Mouse (Mus musculus): Measurements from ENCODE around the gene Spred2. TPM values are rescaled to one million over a fixed set of nuclear protein-coding genes. Genes with fewer than 3 reads are reported as not detected.

The Spred2 gene
- 10 to 100 TPM; 12.3 to 14.3 TPM for total RNA-seq (2021)
- long read RNA-seq, experiment 1, partial matches to known transcripts = 0 of 1 reads
- long read RNA-seq, experiment 1, other reads (novel, unspliced or antisense) = 1 of 1 reads
- long read RNA-seq, experiment 2, partial matches to known transcripts = 1 of 4 reads
- long read RNA-seq, experiment 2, other reads (novel, unspliced or antisense) = 3 of 4 reads

DNA sequence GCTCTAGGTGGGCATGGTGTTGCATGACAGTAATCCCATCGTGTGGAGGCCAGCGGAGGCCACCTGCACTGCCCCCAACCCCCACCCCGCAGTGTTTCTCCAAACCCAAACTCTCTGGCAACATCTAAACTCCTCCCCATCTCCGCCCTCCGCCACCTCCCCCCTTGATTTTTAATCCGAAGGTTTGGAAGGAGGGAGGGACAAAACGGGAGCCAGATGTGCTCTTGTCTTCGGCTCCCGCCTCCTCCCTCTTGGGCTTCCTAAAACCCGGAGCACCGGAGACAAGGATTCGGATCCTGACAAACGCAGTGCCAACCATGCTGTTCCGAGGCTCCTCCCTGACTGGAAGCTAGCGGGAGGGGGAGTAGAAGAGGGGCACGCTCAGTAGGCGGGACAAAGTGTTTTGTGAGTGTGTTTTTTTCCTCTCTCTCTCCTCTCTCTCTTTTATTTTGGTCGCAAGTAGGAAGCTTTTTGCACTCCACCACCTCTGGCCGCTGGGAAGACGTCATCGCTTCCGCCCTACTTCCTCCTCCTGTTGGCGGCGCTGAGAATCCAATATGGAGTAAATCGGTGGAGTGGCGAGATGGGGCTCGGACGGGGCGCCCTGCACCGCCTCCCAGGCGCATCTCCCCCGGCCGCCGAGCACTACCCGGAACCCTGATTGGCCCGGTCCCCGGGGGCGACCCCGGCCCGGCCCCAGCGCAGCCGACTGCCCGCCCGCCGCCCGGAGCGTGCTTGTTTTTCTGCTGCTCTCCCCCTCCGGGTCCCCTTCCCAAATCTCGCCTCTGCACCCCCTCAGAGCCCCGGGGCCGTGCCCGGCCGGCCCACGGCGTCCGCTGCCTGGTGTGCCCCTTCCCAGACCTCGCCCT lies at the start of gene Spred2:
Gene Spred2, plus strand, starts transcription at position 488 of the 869 bp plus-strand sequence.
- intact Hi-C loops (cut with DNase I; ENCODE audit: low total_unique reads) = loop anchor here (5.0 kb wide), 1 partner anchor 113 kb away; no protein-coding TSS in a partner anchor
- peak; percentile 87 for DNase-seq

- no peak for DNase-seq
- intact Hi-C loops (cut with DNase I; ENCODE audit: low total_unique reads) = no loop called here
Measured at GRCm38 (mm10) chr11:19875551-19875950, 48.6 kb upstream of the Spred2 start.

- intact Hi-C loops (cut with DNase I; ENCODE audit: low total_unique reads) = no loop called here
Measured at GRCm38 (mm10) chr11:19875964-19876363, 48.2 kb upstream of the Spred2 start.

GRCm38 (mm10) chr11:19877239-19877915 lies 46.8 kb upstream of the Spred2 start:
- intact Hi-C loops (cut with DNase I; ENCODE audit: low total_unique reads) = no loop called here
- DNase-seq = no peak

More at GRCm38 (mm10) chr11:19875964-19876363, 48.2 kb upstream of the Spred2 start:
- DNase-seq = no peak

DNA sequence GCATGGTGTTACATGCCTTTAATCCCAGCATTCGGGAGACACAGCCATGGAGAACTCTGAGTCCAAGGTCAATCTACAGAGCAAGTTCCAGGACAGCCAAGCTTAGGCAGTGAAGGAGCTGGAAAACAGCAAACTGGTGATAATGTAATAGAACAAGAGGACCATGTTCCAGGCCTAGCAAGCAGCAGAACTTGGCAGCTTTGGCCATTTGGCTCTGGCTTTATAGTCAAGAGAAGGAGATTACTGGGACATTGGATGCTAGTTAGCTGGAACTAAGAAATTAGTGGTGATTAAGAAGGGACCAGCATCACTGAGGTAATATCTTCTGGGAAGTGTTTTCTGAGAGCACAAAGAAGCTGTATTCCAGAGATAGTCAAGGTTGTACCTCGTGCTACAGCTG lies 42.8 kb upstream of the Spred2 start:
- intact Hi-C loops (cut with DNase I; ENCODE audit: low total_unique reads) = no loop called here
- DNase-seq = no peak

DNA sequence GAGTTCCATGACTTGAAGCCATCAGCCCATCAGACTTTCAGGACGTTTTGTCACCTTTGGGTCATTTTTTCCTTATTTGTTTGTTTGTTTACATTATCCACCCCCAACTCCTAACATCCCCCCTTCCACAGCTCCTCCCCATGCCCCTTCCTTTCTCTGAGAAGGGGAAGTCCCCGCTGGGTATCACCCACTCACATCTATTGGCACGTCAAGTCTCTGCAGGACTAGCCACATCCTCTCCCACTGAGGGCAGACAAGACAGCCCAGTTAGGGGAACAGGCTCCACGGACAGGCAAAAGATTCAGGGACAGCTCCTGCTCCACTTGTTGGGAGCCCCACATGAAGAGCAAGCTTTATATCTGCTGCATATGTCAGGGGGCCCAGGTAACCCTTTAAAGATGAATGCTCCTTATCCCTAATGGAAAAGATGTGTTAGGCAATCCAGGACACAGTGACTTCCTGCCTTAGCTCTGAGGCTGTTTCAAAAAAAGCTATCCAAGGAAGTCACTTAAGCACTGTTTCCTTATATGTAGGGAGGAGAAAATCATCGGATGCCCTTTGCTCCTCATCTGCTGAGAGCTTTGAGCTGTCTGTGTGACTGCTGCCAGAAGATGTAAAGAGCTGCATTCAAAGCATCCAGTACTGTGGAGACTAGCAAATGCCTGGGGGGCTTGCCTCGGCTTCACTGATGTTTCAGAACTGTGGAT lies 33.3 kb upstream of the Spred2 start:
- DNase-seq = no peak
- intact Hi-C loops (cut with DNase I; ENCODE audit: low total_unique reads) = no loop called here

DNA sequence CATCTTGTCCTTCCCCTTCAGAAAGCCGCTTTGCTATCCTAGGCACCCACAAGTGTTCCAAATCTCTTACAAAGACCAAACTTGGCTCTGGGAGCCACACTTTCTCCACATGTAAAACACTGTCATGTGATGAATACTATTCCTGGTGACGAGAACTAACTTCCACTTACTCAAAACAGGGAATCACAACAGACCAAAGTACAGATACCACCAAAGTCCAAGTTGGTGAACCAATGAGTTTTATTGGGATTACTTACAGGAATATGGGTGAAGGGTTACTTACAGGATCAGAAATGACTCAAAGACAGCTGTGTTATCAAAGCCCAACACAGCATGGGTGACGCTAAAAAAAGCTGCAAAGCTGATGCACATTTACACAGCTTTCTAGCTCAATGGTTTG lies 30.9 kb upstream of the Spred2 start:
- no peak for DNase-seq
- intact Hi-C loops (cut with DNase I; ENCODE audit: low total_unique reads) = no loop called here

GRCm38 (mm10) chr11:19899621-19900020 lies 24.6 kb upstream of the Spred2 start:
- intact Hi-C loops (cut with DNase I; ENCODE audit: low total_unique reads) = no loop called here
- no peak for DNase-seq

DNA sequence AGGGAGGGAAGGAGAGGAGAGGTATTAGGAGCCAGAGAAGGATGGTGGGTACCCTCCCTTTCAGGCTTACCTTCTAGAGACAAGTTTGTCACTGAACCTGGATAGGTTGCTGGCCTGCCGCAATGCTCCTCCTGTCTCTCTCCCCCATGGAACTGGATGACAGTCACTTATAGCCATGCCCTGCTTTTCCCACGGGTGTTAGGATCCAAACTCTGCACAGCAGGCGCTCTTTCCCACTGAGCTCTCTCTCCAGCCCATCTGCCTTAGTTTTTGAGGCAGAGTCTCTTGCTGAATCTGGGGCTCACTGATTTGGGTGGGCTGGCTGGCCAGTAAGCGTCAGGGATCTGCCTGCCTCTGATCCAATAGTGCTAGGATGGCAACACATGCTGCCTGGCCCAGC lies 23.5 kb upstream of the Spred2 start:
- intact Hi-C loops (cut with DNase I; ENCODE audit: low total_unique reads) = no loop called here
- DNase-seq = no peak

DNA sequence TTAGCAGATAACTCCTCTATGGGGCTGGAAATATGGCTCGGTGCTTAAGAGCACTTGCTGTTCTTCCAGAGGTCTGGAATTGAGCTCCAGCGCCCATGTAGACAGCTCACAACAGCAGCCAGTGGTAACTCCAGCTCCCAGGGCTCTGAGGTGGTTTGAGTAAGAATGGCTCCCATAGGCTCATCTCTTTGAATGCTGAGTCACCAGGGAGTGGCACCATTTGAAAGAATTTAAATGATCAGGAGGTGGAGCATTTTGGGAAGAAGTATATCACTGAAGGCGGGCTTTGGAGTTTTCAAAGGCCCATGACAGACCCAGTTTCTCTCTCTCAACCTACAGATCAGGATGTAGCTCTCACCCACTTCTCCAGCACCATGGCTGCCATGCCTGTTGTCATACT lies 13.0 kb upstream of the Spred2 start:
- intact Hi-C loops (cut with DNase I; ENCODE audit: low total_unique reads) = loop anchor here (10.0 kb wide), 1 partner anchor 76 kb away; no protein-coding TSS in a partner anchor
- DNase-seq = no peak

GRCm38 (mm10) chr11:19912179-19912578 lies 12.0 kb upstream of the Spred2 start:
- intact Hi-C loops (cut with DNase I; ENCODE audit: low total_unique reads) = loop anchor here (10.0 kb wide), 1 partner anchor 77 kb away; no protein-coding TSS in a partner anchor
- DNase-seq = no peak

GRCm38 (mm10) chr11:19912661-19913060 lies 11.5 kb upstream of the Spred2 start:
- no peak for DNase-seq
- intact Hi-C loops (cut with DNase I; ENCODE audit: low total_unique reads) = loop anchor here (10.0 kb wide), 1 partner anchor 78 kb away; no protein-coding TSS in a partner anchor

DNA sequence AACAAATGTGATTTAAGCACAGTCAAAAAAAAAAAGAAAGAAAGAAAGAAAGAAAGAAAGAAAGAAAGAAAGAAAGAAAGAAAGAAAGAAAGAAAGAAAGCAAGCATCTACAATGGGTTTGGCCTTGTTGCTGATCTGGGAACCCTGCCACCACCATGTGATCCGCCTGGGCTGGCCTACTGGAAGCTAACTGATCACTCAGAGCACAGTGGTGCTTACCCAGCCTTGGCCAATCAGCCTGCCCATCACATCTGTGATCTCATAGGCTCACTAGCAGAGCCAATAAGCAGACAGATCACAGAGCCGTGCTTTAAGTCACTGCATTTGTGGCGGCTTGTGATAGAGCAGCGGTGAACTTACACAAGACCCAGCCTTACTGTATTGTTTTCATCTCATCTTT lies 10.4 kb upstream of the Spred2 start:
- no peak for DNase-seq
- intact Hi-C loops (cut with DNase I; ENCODE audit: low total_unique reads) = loop anchor here (10.0 kb wide), 1 partner anchor 79 kb away; no protein-coding TSS in a partner anchor

DNA sequence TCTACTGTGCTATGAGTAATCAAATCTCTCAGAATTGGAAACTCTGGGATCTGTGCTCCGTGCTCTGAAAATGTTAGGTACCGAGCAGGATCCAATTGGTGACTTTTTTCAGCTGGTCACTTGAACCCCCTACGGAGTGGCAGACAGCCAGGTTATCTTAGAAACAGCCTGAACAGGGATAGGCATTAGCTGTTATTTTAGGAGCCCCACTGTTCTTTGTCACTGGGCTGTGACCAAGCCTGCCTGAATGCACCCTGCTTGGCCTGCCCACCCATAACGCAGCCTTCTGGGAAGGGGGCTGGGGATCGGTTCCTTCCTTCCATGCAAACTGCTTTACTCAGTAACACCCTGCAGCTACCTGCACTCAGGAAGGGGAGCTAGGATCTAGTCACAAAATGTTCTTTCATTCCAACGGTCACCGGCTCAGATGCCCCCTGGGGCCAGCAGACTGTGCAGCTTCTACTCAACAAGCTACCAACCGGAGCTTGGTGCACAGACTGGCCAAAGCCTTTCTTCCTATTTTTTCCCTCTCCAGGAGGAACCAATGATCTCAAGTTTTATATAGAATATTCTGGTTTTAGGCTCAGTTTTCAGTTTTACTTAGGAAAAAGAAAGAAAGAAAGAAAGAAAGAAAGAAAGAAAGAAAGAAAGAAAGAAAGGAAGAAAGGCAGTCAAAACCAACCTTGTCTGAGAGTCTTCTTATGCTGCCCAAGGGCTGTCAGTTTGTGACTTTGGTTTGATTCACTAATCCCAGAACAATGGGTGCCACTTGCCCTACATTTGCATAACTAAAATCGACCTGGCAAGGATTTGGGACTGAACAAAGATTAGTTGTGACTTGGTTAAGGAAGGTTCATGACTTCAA lies 6.6 kb upstream of the Spred2 start:
- intact Hi-C loops (cut with DNase I; ENCODE audit: low total_unique reads) = loop anchor here (10.0 kb wide), 1 partner anchor 83 kb away; no protein-coding TSS in a partner anchor
- DNase-seq = no peak

DNA sequence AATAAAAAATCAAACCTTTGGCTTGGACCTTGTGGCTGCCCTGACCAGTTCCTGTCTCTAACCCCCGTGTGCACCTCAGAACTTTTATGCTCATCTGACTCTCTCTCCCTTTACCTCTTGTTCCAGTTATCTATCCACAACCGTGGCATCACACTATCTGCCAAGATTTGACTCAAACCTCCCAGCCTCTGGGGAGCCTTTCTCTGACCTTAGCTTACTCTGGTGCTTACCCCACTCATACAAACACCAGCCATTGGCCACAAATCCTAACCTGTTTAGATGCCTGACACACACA lies 6.0 kb upstream of the Spred2 start:
- intact Hi-C loops (cut with DNase I; ENCODE audit: low total_unique reads) = loop anchor here (10.0 kb wide), 1 partner anchor 83 kb away; no protein-coding TSS in a partner anchor
- DNase-seq = no peak

DNA sequence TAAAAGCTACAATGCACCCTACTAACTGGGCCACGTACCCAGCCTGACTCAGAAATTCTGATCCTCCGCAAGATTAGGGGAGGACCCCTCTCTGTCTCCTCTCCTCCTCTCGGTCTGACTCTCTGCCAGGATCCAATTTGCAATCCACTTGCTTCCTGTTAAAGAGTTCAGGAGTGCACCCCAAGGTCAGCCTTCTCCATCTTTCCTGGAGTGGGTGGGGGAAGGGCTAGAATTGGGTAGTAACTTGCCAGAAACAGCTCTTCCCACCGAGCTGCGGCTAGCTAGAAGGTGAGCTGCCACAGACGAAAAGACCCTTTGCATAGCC lies 4.8 kb upstream of the Spred2 start:
- intact Hi-C loops (cut with DNase I; ENCODE audit: low total_unique reads) = loop anchor here (10.0 kb wide), 1 partner anchor 85 kb away; no protein-coding TSS in a partner anchor
- DNase-seq = peak; percentile 30

DNA sequence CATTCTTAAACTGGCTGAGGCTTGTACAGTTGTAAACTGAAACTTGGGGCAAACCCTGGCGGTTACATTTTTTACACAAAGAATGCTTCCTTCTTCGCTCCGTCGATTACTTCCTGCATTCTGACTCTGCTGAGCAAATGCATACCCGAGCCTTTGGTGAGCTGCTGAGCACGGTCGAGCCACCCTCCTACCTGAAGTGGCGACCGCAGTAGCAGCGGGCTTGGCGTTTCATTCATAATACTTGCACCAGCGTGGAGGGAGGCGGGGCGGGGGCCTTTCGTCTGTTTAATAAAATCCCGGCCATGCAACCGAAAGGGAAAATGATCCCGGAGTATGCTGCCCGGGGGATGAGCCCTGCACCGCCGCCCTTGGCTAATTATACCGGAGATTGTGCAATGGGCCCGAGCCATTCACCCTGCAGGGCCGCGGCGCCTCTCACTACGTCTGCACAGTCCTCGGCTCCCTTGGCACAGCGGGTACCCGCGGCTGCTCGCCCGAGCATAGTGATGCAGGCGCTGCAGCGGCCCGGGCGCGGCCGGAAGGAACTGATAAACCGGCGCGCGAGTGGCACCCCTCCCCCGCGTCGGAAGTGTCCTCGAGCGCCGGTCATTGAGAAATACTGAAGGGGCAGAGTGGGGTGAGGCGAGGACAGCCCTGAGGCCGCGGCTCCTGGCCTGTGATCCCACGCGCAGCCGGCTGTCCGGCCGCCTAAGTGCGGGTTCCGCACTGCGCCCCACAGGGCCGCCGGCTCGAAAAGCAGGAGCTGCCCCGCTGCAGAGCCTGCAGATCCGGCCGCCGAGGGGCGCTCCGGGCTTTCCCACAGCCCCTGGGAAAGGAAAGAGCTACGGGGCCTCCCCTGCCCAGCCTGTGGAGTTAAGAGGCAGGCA lies 4.1 kb upstream of the Spred2 start:
- peak; percentile 90 for DNase-seq

GRCm38 (mm10) chr11:19921723-19922122 lies 2.5 kb upstream of the Spred2 start:
- intact Hi-C loops (cut with DNase I; ENCODE audit: low total_unique reads) = loop anchor here (5.0 kb wide), 1 partner anchor 116 kb away; no protein-coding TSS in a partner anchor
- DNase-seq = no peak

More for the DNA sequence above, 4.1 kb upstream of the Spred2 start:
- intact Hi-C loops (cut with DNase I; ENCODE audit: low total_unique reads) = loop anchor here (5.0 to 10.0 kb wide), 2 partner anchors 85 to 117 kb away; no protein-coding TSS in a partner anchor
